Mouse (Mus musculus): Measurements from ENCODE around the gene Itpk1. TPM values are rescaled to one million over a fixed set of nuclear protein-coding genes. Genes with fewer than 3 reads are reported as not detected.
A peak's percentile ranks its signal among the peaks of the same experiment; 100 is the strongest.

Gene Itpk1
- polyA plus RNA-seq, 1 experiment from 2014 or later = 16.5 TPM

DNA sequence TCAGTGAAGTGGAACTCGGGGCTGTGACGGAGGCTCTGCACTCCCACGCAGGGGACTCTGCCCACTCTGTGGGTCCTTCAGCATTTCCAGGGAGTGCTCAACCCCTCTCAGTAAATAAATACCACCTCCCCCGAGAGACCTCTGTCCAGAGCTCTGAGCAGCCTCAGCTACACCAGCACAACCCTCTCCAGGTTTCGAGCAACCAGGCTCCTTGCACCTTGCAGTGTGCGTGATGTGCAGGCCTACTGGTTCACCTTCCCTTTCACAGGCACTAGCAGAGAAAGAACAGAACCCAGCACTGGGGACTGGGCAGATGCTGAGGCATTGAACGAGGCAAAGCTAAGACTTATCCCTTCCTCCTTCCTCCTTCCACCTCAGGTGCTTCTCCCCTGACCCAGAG lies 7.3 kb downstream of the Itpk1 start:
- Histone ChIP-seq H3K9me3 (no peaks in the 10 kb centered on the region), H3K27me3 (ENCODE audit: poor library complexity, severe bottlenecking) (no peaks in the 10 kb centered on the region), H3K4me1 (peaks cover 78% of the 10 kb centered on the region), H3K36me3 (replicated peaks) (peaks cover 15% of the 10 kb centered on the region), H3K27ac (peak overlapping the region; percentile 87), H3K4me3 (no peak overlapping the region)
- DNase-seq (ENCODE audit: extremely low spot score, low spot score) = no peak
- 78% methylated on average over 7 of the region's 7 CpGs for WGBS

DNA sequence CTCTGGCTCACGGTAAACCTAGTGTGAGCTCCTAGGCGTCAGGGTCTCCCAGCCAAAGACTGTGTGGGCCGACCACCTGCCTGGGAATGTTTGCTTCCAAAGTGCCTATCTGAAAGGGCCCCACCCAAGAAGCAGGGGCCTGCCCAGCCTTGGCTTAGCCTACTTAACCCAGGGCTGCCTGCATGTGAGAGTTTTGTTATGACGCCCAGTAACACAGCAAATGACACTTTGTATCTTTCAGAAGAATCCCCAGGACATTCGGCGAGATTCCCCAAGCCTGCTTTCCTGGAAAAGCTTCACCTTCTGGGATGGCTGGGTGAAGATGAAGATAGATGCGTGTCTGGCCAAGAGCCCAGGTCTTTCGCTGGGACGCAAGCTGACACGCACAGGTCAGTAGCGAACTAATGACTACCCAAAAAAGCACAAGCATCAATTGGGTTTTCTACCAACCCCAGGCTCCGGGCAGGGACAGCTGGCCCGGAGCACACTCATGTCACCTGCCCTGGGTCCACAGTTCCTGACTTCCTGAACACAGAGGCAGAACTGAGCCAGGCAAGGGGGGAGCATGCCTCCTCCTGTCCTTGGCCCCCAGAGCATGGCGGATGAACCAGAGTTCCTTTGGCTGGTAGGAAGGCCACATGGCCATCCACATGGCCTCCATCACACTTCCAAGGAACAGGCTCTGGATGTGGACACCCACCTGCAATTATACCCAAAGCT lies 7.9 kb downstream of the Itpk1 start:
- no peaks in the 10 kb centered on the region for H3K27me3 ChIP-seq (ENCODE audit: poor library complexity, severe bottlenecking)
- peak overlapping the region; percentile 87 for H3K27ac ChIP-seq
- no peaks in the 10 kb centered on the region for H3K9me3 ChIP-seq
- H3K4me3 ChIP-seq = no peak overlapping the region
- H3K36me3 ChIP-seq (replicated peaks) = peaks cover 15% of the 10 kb centered on the region
- 93% methylated on average over 14 of the region's 14 CpGs for WGBS
- DNase-seq (ENCODE audit: extremely low spot score, low spot score) = no peak
- H3K4me1 ChIP-seq = peaks cover 72% of the 10 kb centered on the region

DNA sequence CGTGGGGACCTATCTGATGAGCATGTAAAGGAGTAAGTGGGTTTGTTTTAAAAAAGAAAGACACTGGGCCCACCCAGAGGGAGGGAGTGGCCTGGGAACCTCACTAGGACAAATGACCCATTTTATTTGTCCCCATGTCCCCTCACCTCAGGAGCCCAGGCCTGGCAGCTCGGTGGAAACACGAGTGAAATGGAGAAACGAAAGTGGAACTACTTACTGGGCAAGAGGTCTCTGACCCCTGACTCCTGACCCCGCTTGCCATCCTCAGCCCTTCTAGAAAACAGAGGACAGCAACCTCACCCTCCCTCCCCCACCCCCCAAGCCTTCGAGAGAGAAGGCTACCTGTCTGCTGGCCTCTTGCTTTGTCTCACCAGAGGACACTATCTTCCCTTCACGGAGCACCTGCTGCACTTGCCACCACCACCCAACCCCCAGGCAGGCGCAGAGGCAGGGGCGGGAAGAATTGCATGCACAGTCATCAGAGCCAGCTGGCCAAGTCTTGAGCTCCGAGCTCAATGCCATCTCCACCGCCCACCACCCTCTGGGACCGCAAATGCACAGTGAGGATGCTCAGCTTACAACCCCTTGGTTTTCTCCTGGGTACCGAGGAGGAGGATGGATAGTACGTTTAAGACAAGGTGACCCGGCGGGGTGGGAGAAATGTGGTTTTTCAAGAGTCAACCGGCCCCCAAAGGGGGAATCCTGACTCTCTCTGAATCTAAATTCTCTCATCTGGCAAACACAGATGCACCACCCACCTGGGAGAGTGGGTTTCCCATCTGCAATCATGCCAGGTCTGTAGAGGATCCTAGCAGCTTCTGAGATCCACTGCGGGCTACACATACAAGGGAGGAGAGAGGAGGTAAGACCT lies 9.1 kb downstream of the Itpk1 start:
- H3K9me3 ChIP-seq = no peaks in the 10 kb centered on the region
- H3K4me1 ChIP-seq = peaks cover 72% of the 10 kb centered on the region
- no peak for DNase-seq (ENCODE audit: extremely low spot score, low spot score)
- peak overlapping the region; percentile 87 for H3K27ac ChIP-seq
- peaks cover 9% of the 10 kb centered on the region for H3K36me3 ChIP-seq (replicated peaks)
- 66% methylated on average over 18 of the region's 18 CpGs for WGBS
- H3K4me3 ChIP-seq = no peak overlapping the region
- H3K27me3 ChIP-seq (ENCODE audit: poor library complexity, severe bottlenecking) = no peaks in the 10 kb centered on the region

DNA sequence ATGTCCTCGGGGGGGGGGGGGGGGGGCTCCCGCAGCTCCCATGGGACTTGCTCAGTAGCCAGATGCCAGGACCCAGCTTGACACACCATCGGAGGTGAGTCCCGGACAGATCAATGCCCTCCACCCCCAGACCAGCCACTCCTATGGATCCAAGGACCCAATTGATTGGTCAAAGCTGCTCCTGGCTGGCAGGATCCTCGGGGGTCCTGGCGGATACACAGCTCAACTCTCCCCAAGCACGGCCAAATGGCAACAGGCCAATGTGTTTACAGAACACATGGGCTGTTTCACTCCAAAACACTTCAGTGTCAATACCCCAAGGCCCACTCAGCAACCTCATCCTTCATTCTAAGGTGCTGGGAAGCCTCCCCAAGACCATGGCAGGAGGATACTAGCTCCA lies 13.0 kb downstream of the Itpk1 start:
- peaks cover 34% of the 10 kb centered on the region for H3K4me1 ChIP-seq
- peaks cover 9% of the 10 kb centered on the region for H3K36me3 ChIP-seq (replicated peaks)
- no peak for DNase-seq (ENCODE audit: extremely low spot score, low spot score)
- WGBS = 86% methylated on average over 7 of the region's 7 CpGs
- H3K4me3 ChIP-seq = no peak overlapping the region
- no peaks in the 10 kb centered on the region for H3K27me3 ChIP-seq (ENCODE audit: poor library complexity, severe bottlenecking)
- H3K27ac ChIP-seq = 0 out of 2 replicates have a peak overlapping the region, but pooled peaks have one; percentile 35
- no peaks in the 10 kb centered on the region for H3K9me3 ChIP-seq

DNA sequence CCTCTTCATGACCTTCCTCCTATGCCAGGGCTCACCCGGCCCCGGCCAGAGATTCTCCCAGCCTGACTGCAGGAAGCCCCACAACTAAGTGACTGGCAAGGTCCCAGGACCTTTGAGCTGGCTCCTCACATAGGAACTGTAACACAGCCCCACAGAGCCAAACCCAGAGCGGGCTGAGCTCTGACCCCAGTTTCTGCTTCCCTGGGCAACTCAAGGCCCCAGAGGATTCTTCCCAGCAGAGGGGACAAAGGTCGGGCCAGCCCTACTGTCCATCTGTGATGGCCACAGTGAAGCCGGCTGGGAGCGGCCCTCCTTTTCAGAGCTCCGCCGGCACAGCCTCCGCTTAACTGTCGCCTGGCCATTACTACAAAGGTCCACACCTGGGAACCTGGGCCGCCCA lies 13.6 kb downstream of the Itpk1 start:
- H3K4me1 ChIP-seq = peaks cover 32% of the 10 kb centered on the region

DNA sequence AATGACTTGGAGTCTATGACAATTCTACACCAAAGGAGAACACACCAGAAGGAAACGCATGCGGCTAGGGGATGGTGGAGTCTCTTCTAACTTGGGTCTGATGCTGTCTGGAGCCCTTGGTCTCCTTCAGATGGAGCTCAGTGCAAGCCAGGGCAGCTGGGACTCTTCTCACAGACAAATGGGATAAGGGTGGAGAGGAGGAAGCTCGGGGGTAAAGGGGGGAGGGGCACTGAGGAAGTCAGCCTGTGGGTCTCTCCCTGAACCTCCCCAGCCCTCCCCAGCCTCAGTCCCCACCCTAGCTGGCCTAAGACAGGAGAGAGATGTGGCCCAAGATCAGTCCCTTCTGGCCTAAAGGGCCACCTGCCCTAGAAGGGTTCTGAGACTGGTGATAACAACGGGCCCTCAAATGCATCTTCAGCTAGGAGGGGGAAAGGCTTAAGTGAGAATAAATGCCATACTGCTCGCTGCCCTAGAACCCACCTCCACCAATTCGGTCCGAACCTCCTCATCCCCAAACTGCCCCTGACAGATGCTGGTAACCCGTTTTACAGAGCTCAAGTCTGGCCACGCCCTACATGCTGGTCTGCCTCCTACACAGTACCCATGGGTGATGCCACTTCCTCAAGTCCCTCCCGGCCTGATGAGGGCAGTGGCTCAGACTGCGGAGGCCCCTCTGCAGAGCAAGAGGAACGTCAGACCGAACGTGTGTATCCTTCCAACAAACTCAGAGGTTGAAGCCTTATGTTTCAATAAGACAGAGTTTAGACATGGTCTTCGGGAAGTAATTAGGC lies 14.8 kb downstream of the Itpk1 start:
- 90% methylated on average over 15 of the region's 15 CpGs for WGBS
- Histone ChIP-seq H3K27ac (no peak overlapping the region), H3K4me3 (no peak overlapping the region), H3K9me3 (no peaks in the 10 kb centered on the region), H3K4me1 (peaks cover 32% of the 10 kb centered on the region), H3K27me3 (ENCODE audit: poor library complexity, severe bottlenecking) (no peaks in the 10 kb centered on the region), H3K36me3 (replicated peaks) (peaks cover 7% of the 10 kb centered on the region)
- no peak for DNase-seq (ENCODE audit: extremely low spot score, low spot score)

More for the DNA sequence above, 13.6 kb downstream of the Itpk1 start:
- 73% methylated on average over 11 of the region's 11 CpGs for WGBS
- Histone ChIP-seq H3K9me3 (no peaks in the 10 kb centered on the region), H3K27me3 (ENCODE audit: poor library complexity, severe bottlenecking) (no peaks in the 10 kb centered on the region), H3K4me3 (no peak overlapping the region), H3K27ac (peak overlapping the region; percentile 35), H3K36me3 (replicated peaks) (peaks cover 7% of the 10 kb centered on the region)
- no peak for DNase-seq (ENCODE audit: extremely low spot score, low spot score)

DNA sequence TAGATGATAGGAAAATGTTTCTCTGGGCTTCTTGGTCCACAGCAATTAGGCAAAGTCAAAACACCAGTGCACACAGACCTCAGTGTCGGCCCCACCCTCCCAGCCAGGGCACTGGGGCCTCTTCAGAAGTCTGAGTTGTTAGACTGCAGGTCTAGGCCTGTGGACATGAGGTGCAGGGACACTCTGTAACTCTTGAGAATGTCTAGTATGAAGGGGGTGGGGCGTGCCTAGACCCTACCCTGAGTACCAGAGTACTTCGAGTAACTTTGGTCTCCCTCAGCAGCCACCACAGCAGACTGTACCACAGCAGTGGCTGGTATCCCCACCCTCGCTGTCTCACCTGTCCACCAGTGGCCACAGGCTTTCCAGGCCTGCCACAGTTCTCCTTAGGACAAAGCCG lies 18.4 kb downstream of the Itpk1 start:
- H3K4me3 ChIP-seq = no peak overlapping the region
- DNase-seq (ENCODE audit: extremely low spot score, low spot score) = no peak
- peaks cover 43% of the 10 kb centered on the region for H3K4me1 ChIP-seq
- WGBS = 86% methylated on average over 5 of the region's 5 CpGs
- no peak overlapping the region for H3K27ac ChIP-seq
- H3K27me3 ChIP-seq (ENCODE audit: poor library complexity, severe bottlenecking) = no peaks in the 10 kb centered on the region
- no peaks in the 10 kb centered on the region for H3K36me3 ChIP-seq (replicated peaks)
- H3K9me3 ChIP-seq = no peaks in the 10 kb centered on the region

DNA sequence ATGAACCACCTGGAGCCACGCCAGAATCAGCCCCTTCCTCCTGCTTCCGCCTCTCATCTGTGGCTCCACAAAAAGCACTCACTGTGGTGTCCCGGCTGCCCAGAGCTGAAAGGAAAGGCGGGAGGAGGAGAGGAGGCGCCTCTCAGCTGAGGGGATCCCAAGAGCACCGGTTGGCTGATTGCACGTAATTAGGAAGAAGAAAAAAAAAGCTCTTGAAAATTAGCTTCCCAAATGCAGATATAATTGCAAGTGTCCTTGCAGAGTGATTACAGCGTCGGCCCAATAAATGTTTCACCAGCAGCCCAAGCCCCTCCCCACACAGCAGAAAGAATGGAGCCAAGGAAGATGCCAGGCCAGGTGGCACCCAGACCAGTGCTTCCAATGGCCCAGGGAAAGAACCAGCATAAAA lies 19.2 kb downstream of the Itpk1 start:
- Histone ChIP-seq H3K27me3 (ENCODE audit: poor library complexity, severe bottlenecking) (no peaks in the 10 kb centered on the region), H3K4me3 (no peak overlapping the region), H3K36me3 (replicated peaks) (no peaks in the 10 kb centered on the region), H3K9me3 (no peaks in the 10 kb centered on the region), H3K4me1 (peaks cover 37% of the 10 kb centered on the region), H3K27ac (peak overlapping the region; percentile 66; the same call in 1 of the 2 replicates)
- DNase-seq (ENCODE audit: extremely low spot score, low spot score) = no peak
- 49% methylated on average over 9 of the region's 9 CpGs for WGBS

DNA sequence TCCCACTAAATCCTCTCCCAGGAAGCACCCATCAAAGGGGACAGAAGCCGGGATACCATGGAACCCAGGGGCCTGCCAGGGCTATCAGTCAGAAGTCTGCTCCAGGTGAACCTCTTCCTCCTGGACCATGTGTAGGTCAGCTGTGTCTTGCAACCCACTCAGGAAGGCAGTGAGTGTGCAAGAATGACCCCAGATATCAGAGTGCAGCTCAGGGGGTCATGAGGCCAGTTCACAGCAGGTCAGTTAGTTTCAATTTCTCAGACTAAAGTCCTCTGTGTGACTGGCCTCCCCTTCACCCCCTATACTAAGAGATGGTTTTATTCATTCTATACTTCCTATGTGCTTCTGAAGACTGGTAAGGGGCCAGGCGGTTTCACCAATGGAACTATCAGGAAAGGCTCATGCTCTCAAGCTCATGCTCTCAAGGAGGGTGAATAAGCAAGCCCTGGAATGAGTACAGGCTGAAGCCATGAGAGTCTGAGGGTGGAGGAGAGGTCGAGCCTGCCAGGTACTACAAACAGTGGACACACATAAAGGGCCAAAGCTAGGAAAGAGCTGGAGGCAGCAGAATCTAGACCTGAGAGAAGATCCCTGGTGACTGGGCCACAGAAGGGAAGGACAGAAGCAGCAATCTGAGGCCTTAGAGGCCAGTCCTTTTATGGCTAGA lies 19.9 kb downstream of the Itpk1 start:
- peaks cover 43% of the 10 kb centered on the region for H3K4me1 ChIP-seq
- WGBS = 79% methylated on average over 3 of the region's 3 CpGs
- no peaks in the 10 kb centered on the region for H3K9me3 ChIP-seq

DNA sequence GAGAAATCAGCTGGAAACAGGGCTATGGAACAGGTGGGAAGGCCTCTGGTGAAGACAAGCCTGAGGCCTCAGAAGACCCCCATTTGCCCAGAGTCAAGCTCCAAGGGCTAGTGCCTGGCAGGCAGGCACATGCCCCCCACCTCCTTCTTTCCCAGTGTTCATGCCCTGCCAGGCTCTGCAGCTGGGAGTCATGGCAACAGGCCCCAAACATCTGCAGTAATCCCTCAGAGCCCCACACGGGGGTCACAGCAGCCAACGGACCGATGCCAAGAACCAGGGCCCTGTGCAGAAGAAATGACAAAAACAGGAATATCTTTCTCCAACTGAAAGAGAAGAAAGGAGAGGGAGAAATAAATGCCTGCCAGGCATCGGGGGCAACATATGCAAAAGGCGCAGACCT lies 20.8 kb downstream of the Itpk1 start:
- WGBS = 82% methylated on average over 5 of the region's 5 CpGs
- Histone ChIP-seq H3K4me1 (peaks cover 52% of the 10 kb centered on the region), H3K36me3 (replicated peaks) (no peaks in the 10 kb centered on the region), H3K4me3 (no peak overlapping the region), H3K9me3 (no peaks in the 10 kb centered on the region), H3K27ac (peak overlapping the region; percentile 66; the same call in 1 of the 2 replicates), H3K27me3 (ENCODE audit: poor library complexity, severe bottlenecking) (no peaks in the 10 kb centered on the region)
- DNase-seq (ENCODE audit: extremely low spot score, low spot score) = no peak

More for the DNA sequence above, 19.9 kb downstream of the Itpk1 start:
- Histone ChIP-seq H3K27ac (peak overlapping the region; percentile 66; the same call in 1 of the 2 replicates), H3K36me3 (replicated peaks) (no peaks in the 10 kb centered on the region), H3K4me3 (no peak overlapping the region), H3K27me3 (ENCODE audit: poor library complexity, severe bottlenecking) (no peaks in the 10 kb centered on the region)
- DNase-seq (ENCODE audit: extremely low spot score, low spot score) = no peak

DNA sequence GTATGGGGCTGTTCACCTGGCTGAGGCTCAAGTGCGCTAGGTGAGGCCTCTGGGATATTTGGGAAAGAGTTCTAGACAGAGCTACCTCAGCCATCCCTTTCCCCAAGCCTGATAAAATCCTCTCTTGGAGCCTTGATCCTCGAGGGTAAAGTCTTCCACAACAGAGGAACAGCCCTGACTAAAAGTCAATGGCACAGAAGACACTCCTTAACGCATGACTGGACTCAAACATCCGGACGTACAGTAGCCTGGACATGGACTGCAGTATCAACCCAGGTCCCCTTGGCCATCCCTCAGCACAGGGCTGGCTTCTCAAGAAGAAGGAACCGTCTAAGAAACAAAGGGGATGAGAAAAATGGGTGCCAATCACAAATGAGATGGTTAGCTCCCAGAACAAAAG lies 21.3 kb downstream of the Itpk1 start:
- no peak for DNase-seq (ENCODE audit: extremely low spot score, low spot score)
- H3K27ac ChIP-seq = 0 out of 2 replicates have a peak overlapping the region, but pooled peaks have one; percentile 66
- peaks cover 57% of the 10 kb centered on the region for H3K4me1 ChIP-seq
- WGBS = 83% methylated on average over 6 of the region's 6 CpGs
- H3K4me3 ChIP-seq = no peak overlapping the region
- H3K27me3 ChIP-seq (ENCODE audit: poor library complexity, severe bottlenecking) = no peaks in the 10 kb centered on the region
- H3K36me3 ChIP-seq (replicated peaks) = no peaks in the 10 kb centered on the region
- no peaks in the 10 kb centered on the region for H3K9me3 ChIP-seq

DNA sequence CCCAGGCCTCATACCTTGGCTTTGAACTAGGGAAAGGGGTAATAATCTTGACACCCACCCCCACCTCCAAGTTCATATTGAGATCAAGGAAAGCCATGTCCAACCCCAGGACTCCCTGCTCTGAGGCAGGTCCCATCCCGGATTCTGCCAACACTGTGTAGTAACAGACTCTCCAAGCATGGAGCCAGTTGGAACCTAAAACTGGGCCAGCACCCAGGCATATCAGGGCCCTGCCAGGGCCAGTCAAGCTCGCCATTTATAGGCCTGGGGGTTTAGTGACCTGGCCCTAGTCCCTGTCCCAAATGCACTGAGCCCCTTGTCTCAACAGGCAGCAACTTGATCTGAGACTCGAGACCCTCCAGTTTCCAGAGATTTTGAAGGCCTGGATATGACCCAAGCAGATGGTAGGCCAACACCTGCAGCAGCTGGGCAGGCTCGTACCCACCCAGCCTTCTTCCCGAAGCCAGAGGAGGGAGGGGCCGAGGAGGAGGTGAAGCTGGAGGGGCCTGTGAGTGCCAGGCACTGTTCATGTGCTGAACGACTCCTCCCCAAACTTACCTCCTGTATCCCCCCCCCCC lies 21.9 kb downstream of the Itpk1 start:
- H3K27me3 ChIP-seq (ENCODE audit: poor library complexity, severe bottlenecking) = no peaks in the 10 kb centered on the region
- no peak for DNase-seq (ENCODE audit: extremely low spot score, low spot score)
- peaks cover 64% of the 10 kb centered on the region for H3K4me1 ChIP-seq
- 86% methylated on average over 7 of the region's 7 CpGs for WGBS
- H3K27ac ChIP-seq = peak overlapping the region; percentile 25; the same call in 1 of the 2 replicates
- H3K4me3 ChIP-seq = no peak overlapping the region
- H3K9me3 ChIP-seq = no peaks in the 10 kb centered on the region
- H3K36me3 ChIP-seq (replicated peaks) = no peaks in the 10 kb centered on the region

All from forebrain, embryonic 10.5 days (tissue).